Mouse (Mus musculus): Measurements from ENCODE around the gene Tmprss9. TPM values are rescaled to one million over a fixed set of nuclear protein-coding genes. Genes with fewer than 3 reads are reported as not detected.

The Tmprss9 gene
- total and polyA plus RNA-seq, 2 experiments, result 0.05 to 0.09 TPM

GRCm38 (mm10) chr10:80829359-80830278 lies 42.0 kb upstream of the Tmprss9 start:
- DNase-seq (ENCODE audit: extremely low read depth, low read depth, low spot score), result peak; percentile 23
- peaks cover 29% of the 10 kb centered on the region for H3K4me1 ChIP-seq (ENCODE audit: control insufficient read depth, insufficient read depth, low read length)
- H3K4me3 ChIP-seq (ENCODE audit: insufficient read depth, low read depth, low read length), result no peak overlapping the region
- no peak overlapping the region for H3K27ac ChIP-seq (replicated peaks; ENCODE audit: insufficient read depth, low read depth, low read length)
- TF ChIP-seq CTCF (IDR thresholded peaks at IDR 0.05; ENCODE audit: low read depth, low read length) (no peak), POLR2A (IDR thresholded peaks at IDR 0.05; ENCODE audit: extremely low read depth, insufficient read depth, low read length) (no peak)
- WGBS, result 15% methylated on average over 1 of the region's 1 CpGs
- peaks cover 16% of the 10 kb centered on the region; the same call in 1 of the 2 replicates for H3K79me2 ChIP-seq (ENCODE audit: control insufficient read depth, insufficient read depth, low read length)
- peaks cover 8% of the 10 kb centered on the region for H3K36me3 ChIP-seq (ENCODE audit: control insufficient read depth, insufficient read depth, low read length)
- H3K9ac ChIP-seq (ENCODE audit: low read depth, low read length), result peak overlapping the region; percentile 14; the same call in 1 of the 2 replicates
- H3K27me3 ChIP-seq (ENCODE audit: control insufficient read depth, insufficient read depth, low read length), result peaks cover 4% of the 10 kb centered on the region

GRCm38 (mm10) chr10:80831136-80831535 lies 40.5 kb upstream of the Tmprss9 start:
- Histone ChIP-seq H3K36me3 (ENCODE audit: control insufficient read depth, insufficient read depth, low read length) (peaks cover 8% of the 10 kb centered on the region), H3K4me3 (ENCODE audit: insufficient read depth, low read depth, low read length) (no peak overlapping the region), H3K9ac (ENCODE audit: low read depth, low read length) (no peak overlapping the region), H3K27me3 (ENCODE audit: control insufficient read depth, insufficient read depth, low read length) (peaks cover 15% of the 10 kb centered on the region), H3K27ac (replicated peaks; ENCODE audit: insufficient read depth, low read depth, low read length) (peak overlapping the region; percentile 37), H3K79me2 (ENCODE audit: control insufficient read depth, insufficient read depth, low read length) (peaks cover 16% of the 10 kb centered on the region; the same call in 1 of the 2 replicates), H3K4me1 (ENCODE audit: control insufficient read depth, insufficient read depth, low read length) (peaks cover 27% of the 10 kb centered on the region)
- WGBS, result 16% methylated on average over 9 of the region's 9 CpGs
- no peak for TF ChIP-seq CTCF (IDR thresholded peaks at IDR 0.05; ENCODE audit: low read depth, low read length)
- DNase-seq (ENCODE audit: extremely low read depth, low read depth, low spot score), result peak; percentile 96

GRCm38 (mm10) chr10:80832818-80833217 lies 38.8 kb upstream of the Tmprss9 start:
- TF ChIP-seq CTCF (IDR thresholded peaks at IDR 0.05; ENCODE audit: low read depth, low read length) (no peak), POLR2A (IDR thresholded peaks at IDR 0.05; ENCODE audit: extremely low read depth, insufficient read depth, low read length) (no peak)
- Histone ChIP-seq H3K4me1 (ENCODE audit: control insufficient read depth, insufficient read depth, low read length) (peaks cover 24% of the 10 kb centered on the region), H3K27ac (replicated peaks; ENCODE audit: insufficient read depth, low read depth, low read length) (no peak overlapping the region), H3K79me2 (ENCODE audit: control insufficient read depth, insufficient read depth, low read length) (peaks cover 4% of the 10 kb centered on the region; the same call in 1 of the 2 replicates), H3K4me3 (ENCODE audit: insufficient read depth, low read depth, low read length) (no peak overlapping the region), H3K36me3 (ENCODE audit: control insufficient read depth, insufficient read depth, low read length) (peaks cover 8% of the 10 kb centered on the region), H3K9ac (ENCODE audit: low read depth, low read length) (no peak overlapping the region), H3K27me3 (ENCODE audit: control insufficient read depth, insufficient read depth, low read length) (peaks cover 15% of the 10 kb centered on the region)
- WGBS, result 75% methylated on average over 7 of the region's 7 CpGs
- DNase-seq (ENCODE audit: extremely low read depth, low read depth, low spot score), result no peak

GRCm38 (mm10) chr10:80835617-80836016 lies 36.0 kb upstream of the Tmprss9 start:
- no peak overlapping the region for H3K4me3 ChIP-seq (ENCODE audit: insufficient read depth, low read depth, low read length)
- H3K9ac ChIP-seq (ENCODE audit: low read depth, low read length), result no peak overlapping the region
- DNase-seq (ENCODE audit: extremely low read depth, low read depth, low spot score), result no peak
- H3K27ac ChIP-seq (replicated peaks; ENCODE audit: insufficient read depth, low read depth, low read length), result no peak overlapping the region
- H3K79me2 ChIP-seq (ENCODE audit: control insufficient read depth, insufficient read depth, low read length), result no peaks in the 10 kb centered on the region
- 58% methylated on average over 30 of the region's 30 CpGs for WGBS
- H3K4me1 ChIP-seq (ENCODE audit: control insufficient read depth, insufficient read depth, low read length), result peaks cover 3% of the 10 kb centered on the region
- H3K36me3 ChIP-seq (ENCODE audit: control insufficient read depth, insufficient read depth, low read length), result no peaks in the 10 kb centered on the region
- no peak for TF ChIP-seq CTCF (IDR thresholded peaks at IDR 0.05; ENCODE audit: low read depth, low read length)
- H3K27me3 ChIP-seq (ENCODE audit: control insufficient read depth, insufficient read depth, low read length), result peaks cover 15% of the 10 kb centered on the region

GRCm38 (mm10) chr10:80836949-80837379 lies 34.7 kb upstream of the Tmprss9 start:
- no peaks in the 10 kb centered on the region for H3K36me3 ChIP-seq (ENCODE audit: control insufficient read depth, insufficient read depth, low read length)
- WGBS, result 58% methylated on average over 7 of the region's 7 CpGs
- H3K27me3 ChIP-seq (ENCODE audit: control insufficient read depth, insufficient read depth, low read length), result peaks cover 15% of the 10 kb centered on the region
- no peak for DNase-seq (ENCODE audit: extremely low read depth, low read depth, low spot score)
- no peaks in the 10 kb centered on the region for H3K4me1 ChIP-seq (ENCODE audit: control insufficient read depth, insufficient read depth, low read length)
- no peak overlapping the region for H3K4me3 ChIP-seq (ENCODE audit: insufficient read depth, low read depth, low read length)
- no peak for TF ChIP-seq CTCF (IDR thresholded peaks at IDR 0.05; ENCODE audit: low read depth, low read length)
- no peak for TF ChIP-seq POLR2A (IDR thresholded peaks at IDR 0.05; ENCODE audit: extremely low read depth, insufficient read depth, low read length)
- no peaks in the 10 kb centered on the region for H3K79me2 ChIP-seq (ENCODE audit: control insufficient read depth, insufficient read depth, low read length)
- no peak overlapping the region for H3K9ac ChIP-seq (ENCODE audit: low read depth, low read length)
- H3K27ac ChIP-seq (replicated peaks; ENCODE audit: insufficient read depth, low read depth, low read length), result no peak overlapping the region

- Histone ChIP-seq H3K27me3 (ENCODE audit: control insufficient read depth, insufficient read depth, low read length) (peaks cover 15% of the 10 kb centered on the region), H3K4me1 (ENCODE audit: control insufficient read depth, insufficient read depth, low read length) (no peaks in the 10 kb centered on the region), H3K36me3 (ENCODE audit: control insufficient read depth, insufficient read depth, low read length) (no peaks in the 10 kb centered on the region), H3K79me2 (ENCODE audit: control insufficient read depth, insufficient read depth, low read length) (no peaks in the 10 kb centered on the region), H3K9ac (ENCODE audit: low read depth, low read length) (no peak overlapping the region), H3K27ac (replicated peaks; ENCODE audit: insufficient read depth, low read depth, low read length) (no peak overlapping the region), H3K4me3 (ENCODE audit: insufficient read depth, low read depth, low read length) (no peak overlapping the region)
- DNase-seq (ENCODE audit: extremely low read depth, low read depth, low spot score), result no peak
- TF ChIP-seq CTCF (IDR thresholded peaks at IDR 0.05; ENCODE audit: low read depth, low read length) (no peak), POLR2A (IDR thresholded peaks at IDR 0.05; ENCODE audit: extremely low read depth, insufficient read depth, low read length) (no peak)
- 50% methylated on average over 2 of the region's 2 CpGs for WGBS
Observed at GRCm38 (mm10) chr10:80837827-80838226, 33.8 kb upstream of the Tmprss9 start.

Measured in liver, adult 2 months (tissue).